Mouse (Mus musculus) midbrain, embryonic 10.5 days (tissue): ENCODE measurements at regions not wholly inside any gene's neighbourhood (a gene's known extent, or its start where the extent isn't known, plus 50 kb on each side); places are given as distances from the start of the nearest gene placed in this dataset.

ENCODE experiments used
- DNase-seq: peaks from one replicate; pipeline ENCODE4 v3.0.0-alpha.2; 2017; ENCODE audit warnings: low spot score
- H3K27ac ChIP-seq: fragments of 300-500 bp; sonication (generic); replicated peaks from 2 replicates; pipeline ENCODE4 v1.5.1; 2016; ENCODE audit warnings: mild to moderate bottlenecking
- H3K27me3 ChIP-seq: fragments of 300-500 bp; sonication (generic); 2 replicates; pipeline ENCODE4 v1.6.1; 2016; ENCODE audit warnings: low read depth, mild to moderate bottlenecking; ENCODE audit not compliant: poor library complexity, severe bottlenecking
- H3K36me3 ChIP-seq: fragments of 300-500 bp; sonication (generic); 2 replicates; pipeline ENCODE4 v1.6.1; 2016; ENCODE audit warnings: mild to moderate bottlenecking, moderate library complexity
- H3K4me1 ChIP-seq: fragments of 300-500 bp; sonication (generic); 2 replicates; pipeline ENCODE4 v1.6.1; 2016
- H3K4me3 ChIP-seq: fragments of 300-500 bp; sonication (generic); 2 replicates; pipeline ENCODE4 v1.5.1; 2016; ENCODE audit warnings: mild to moderate bottlenecking, moderate library complexity
- H3K9me3 ChIP-seq: fragments of 300-500 bp; sonication (generic); replicated peaks from 2 replicates; pipeline ENCODE4 v1.6.1; 2016; ENCODE audit warnings: mild to moderate bottlenecking
- WGBS: fragments of 180-500 bp; shearing (Covaris S2); methylation state at CpG from one replicate; pipeline ENCODE4 v1.1.7; 2016; 5-methylcytosine and 5-hydroxymethylcytosine counted together

DNA sequence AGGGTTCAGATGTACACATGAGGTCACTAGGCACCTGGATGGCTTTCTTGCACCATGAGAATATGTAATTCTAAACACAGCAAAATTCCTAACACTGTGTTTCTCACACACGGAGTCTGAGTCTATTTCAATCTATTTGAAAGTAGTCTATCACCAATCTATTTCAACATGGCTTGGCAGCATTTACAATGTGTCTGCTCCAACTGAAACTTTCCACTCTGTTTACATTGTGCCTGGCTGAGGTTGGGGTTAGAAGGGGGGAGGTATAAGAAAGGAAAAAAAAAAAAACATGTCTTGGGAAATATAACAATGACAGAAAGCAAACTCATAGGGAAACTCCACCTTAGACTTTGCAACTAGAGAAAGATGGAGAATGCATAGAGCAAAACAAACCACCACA, 602.9 kb upstream of the Arid1b start:
- no peaks in the 10 kb centered on the region for H3K9me3 ChIP-seq
- no peaks in the 10 kb centered on the region for H3K36me3 ChIP-seq
- DNase-seq: no peak
- no peak overlapping the region for H3K4me3 ChIP-seq
- 93% methylated on average over 1 of the region's 1 CpGs for WGBS
- H3K27me3 ChIP-seq: no peaks in the 10 kb centered on the region
- peaks cover 3% of the 10 kb centered on the region; the same call in 1 of the 2 replicates for H3K4me1 ChIP-seq
- no peak overlapping the region for H3K27ac ChIP-seq

DNA sequence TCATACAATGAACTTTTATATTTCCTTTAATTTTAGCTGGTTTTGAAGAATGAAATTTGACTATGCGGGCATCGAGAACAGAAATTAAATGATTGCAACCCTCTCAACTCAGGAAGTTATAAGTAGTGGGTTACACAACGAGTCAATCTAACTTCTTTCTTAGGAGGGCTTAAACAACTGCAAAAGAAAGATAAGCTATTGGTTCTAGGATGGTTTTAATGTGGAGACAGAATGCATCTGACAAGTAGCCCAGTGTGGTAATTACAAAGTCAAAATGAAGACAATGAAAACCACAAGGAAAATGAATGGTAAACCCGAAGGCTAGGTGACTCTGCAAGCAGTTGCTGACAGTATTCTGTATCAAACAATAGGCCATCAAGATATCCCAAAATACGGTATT, 598.0 kb upstream of the Arid1b start:
- Histone ChIP-seq H3K4me3 (no peak overlapping the region), H3K4me1 (no peaks in the 10 kb centered on the region), H3K9me3 (peaks cover 9% of the 10 kb centered on the region; the same call in 1 of the 2 replicates), H3K27me3 (no peaks in the 10 kb centered on the region), H3K27ac (no peak overlapping the region), H3K36me3 (no peaks in the 10 kb centered on the region)
- no peak for DNase-seq
- WGBS: 89% methylated on average over 5 of the region's 5 CpGs

DNA sequence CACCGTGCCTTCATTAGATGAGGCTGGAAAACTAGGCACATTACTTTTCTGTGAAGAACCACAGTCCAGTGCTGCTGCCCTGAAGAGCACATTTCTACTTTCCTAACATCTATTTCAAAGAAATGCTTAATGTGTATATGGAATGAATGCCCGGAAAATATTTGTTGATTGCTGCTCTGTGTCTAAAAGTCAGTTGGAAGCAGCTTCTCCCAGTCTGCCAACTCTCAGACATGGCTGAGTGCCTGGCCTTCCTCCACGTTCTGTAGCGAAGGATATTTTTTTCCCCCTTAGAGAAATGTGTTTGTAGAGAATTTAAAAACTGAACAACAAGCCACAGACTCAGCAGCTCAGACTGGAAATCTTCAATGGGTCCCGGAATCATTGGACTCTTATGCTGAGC, 576.4 kb upstream of the Arid1b start:
- 88% methylated on average over 5 of the region's 5 CpGs for WGBS
- Histone ChIP-seq H3K4me1 (no peaks in the 10 kb centered on the region), H3K4me3 (no peak overlapping the region), H3K9me3 (no peaks in the 10 kb centered on the region), H3K27ac (no peak overlapping the region), H3K36me3 (no peaks in the 10 kb centered on the region), H3K27me3 (no peaks in the 10 kb centered on the region)
- DNase-seq: no peak

DNA sequence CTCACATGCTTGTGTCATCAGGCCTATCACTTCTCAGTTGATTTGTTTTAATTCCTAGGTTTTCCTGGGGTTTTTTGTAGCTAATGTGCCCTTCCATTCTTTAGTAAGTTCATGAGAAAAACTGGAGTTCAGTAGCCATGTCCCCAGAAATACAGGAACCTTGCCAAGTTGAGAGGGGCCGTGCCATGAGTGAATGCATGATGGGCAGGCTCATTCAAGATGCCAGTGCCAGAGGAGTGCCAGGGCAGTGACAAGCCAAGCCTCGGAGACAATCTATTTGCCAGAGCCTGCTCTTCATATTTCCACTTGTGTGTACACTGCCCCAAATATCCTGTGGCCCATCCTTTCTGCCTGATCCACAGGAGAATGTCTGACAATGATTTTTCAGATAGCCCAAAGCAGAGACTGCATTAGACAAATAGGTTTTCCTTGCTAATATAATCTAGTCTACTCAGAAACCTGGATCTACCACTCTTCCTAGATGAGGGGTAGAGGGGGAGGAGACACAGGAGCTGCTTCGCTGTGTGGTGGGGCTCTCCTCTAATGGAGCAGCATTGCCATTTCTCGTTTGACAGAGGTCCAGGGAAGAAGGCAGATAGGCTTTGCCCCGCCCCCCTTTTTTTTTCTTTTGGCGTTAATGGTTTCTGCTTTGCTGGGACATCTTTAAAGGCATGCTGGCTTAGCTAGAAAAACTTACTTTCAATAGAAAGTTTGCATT, 569.5 kb upstream of the Arid1b start:
- Histone ChIP-seq H3K4me1 (no peaks in the 10 kb centered on the region), H3K4me3 (no peak overlapping the region), H3K9me3 (no peaks in the 10 kb centered on the region), H3K27me3 (no peaks in the 10 kb centered on the region), H3K36me3 (no peaks in the 10 kb centered on the region), H3K27ac (no peak overlapping the region)
- WGBS: 66% methylated on average over 6 of the region's 6 CpGs
- no peak for DNase-seq

DNA sequence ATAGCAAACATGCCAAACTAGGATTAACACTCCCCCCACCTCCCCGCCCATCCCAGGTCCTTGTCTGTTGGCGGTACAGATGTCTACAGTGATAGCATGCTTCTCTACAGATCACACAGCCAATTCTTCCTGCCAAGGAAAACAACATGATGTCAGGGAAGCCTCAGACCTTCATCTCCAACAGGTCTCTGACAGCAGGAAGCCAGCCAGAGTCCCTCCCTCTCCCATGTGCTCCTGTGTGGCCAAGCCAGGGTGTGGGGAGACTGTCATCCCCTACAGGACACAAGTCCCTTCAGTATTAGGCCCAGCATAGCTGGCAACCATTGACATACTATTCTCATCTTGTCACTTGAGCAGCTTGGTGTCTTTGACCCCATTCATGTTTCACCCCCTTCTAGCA, 568.8 kb upstream of the Arid1b start:
- no peaks in the 10 kb centered on the region for H3K9me3 ChIP-seq
- H3K27ac ChIP-seq: no peak overlapping the region
- no peaks in the 10 kb centered on the region for H3K36me3 ChIP-seq
- no peak overlapping the region for H3K4me3 ChIP-seq
- WGBS: 86% methylated on average over 2 of the region's 2 CpGs
- H3K27me3 ChIP-seq: no peaks in the 10 kb centered on the region
- no peak for DNase-seq
- H3K4me1 ChIP-seq: no peaks in the 10 kb centered on the region

DNA sequence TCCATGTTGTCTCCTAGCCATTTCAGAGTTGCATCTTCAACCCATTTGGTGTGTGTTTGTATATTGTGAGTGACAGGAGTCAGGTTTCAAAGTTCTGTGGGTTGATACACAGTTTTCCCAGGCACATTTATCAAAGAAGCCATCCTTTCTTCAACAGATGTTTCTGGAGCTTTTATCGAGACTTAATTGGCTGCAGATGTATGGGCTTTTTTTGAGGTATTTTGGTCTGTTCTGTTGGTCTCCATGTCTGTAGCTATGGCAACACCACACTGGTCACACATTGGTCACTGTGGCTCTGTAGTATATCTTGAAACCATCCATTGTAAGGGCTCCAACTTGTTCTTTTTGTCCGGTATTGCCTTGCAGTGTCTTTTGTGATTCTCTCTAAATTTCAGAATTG, 565.1 kb upstream of the Arid1b start:
- H3K27me3 ChIP-seq: no peaks in the 10 kb centered on the region
- DNase-seq: no peak

DNA sequence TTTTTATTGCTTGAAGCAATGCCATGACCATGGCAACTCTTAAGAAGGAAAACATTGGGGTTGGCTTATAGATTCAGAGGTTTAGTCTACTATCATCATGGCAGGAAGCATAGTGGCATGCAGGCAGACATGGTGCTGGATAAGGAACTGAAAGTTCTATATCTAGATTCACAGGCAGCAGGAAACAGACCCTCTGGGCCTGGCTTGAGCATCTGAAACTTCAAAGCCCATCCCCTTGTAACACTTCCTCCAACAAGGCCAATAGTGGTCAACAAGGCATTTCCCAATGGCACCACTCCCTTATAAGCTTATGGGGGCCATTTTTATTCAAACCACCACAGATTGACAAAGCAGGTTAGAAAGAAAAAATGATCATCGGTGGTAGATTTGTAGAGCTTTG, 548.5 kb upstream of the Arid1b start:
- H3K36me3 ChIP-seq: no peaks in the 10 kb centered on the region
- no peak overlapping the region for H3K4me3 ChIP-seq
- no peak for DNase-seq
- WGBS: 92% methylated on average over 1 of the region's 1 CpGs
- no peaks in the 10 kb centered on the region for H3K4me1 ChIP-seq
- H3K27me3 ChIP-seq: no peaks in the 10 kb centered on the region
- no peak overlapping the region for H3K27ac ChIP-seq
- no peaks in the 10 kb centered on the region for H3K9me3 ChIP-seq

More for the DNA sequence above, 565.1 kb upstream of the Arid1b start:
- H3K9me3 ChIP-seq: no peaks in the 10 kb centered on the region
- H3K27ac ChIP-seq: no peak overlapping the region
- WGBS: 88% methylated on average over 2 of the region's 2 CpGs
- no peaks in the 10 kb centered on the region for H3K4me1 ChIP-seq
- H3K4me3 ChIP-seq: no peak overlapping the region
- no peaks in the 10 kb centered on the region for H3K36me3 ChIP-seq

DNA sequence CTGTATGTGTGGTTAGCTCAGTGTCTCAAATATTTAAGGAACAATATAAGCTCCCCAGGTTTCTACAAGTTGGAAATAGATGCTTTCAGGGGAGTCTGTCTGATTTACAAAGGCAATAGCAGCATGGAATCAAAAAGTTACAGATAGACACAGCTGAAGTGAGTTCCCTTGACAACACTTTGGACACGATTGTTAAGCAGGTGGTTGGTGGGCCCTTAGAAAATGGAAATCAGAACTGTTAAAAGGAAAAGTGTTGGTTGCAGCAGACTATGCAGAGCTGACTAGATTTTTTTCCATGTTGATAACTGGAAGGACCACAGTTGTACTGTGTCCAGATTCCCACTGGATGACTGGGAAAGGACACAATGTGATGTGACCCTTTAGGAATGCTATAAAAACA, 536.6 kb upstream of the Arid1b start:
- no peaks in the 10 kb centered on the region for H3K27me3 ChIP-seq
- 80% methylated on average over 1 of the region's 1 CpGs for WGBS
- H3K36me3 ChIP-seq: no peaks in the 10 kb centered on the region
- no peak overlapping the region for H3K27ac ChIP-seq
- no peak for DNase-seq
- H3K9me3 ChIP-seq: no peaks in the 10 kb centered on the region
- no peaks in the 10 kb centered on the region for H3K4me1 ChIP-seq
- no peak overlapping the region for H3K4me3 ChIP-seq

DNA sequence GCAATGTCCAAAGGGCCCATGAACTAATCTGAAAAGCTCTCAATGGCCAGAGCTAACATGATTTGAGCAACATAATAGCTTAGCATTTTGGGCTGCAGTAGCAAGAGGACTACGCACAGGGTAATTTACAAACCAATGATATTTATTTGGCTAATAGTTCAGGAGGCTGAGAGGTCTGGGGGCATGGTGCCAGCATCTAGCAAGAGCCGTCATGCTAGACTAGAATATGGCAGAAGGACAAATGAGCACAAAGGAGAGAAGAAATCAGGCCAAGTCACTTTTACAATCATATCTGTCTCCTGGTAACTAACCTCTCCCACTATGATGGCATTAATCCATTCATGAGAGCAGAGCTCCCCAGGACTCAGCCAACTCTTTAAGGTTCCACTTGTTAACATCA, 532.6 kb upstream of the Arid1b start:
- H3K4me1 ChIP-seq: no peaks in the 10 kb centered on the region
- H3K27me3 ChIP-seq: no peaks in the 10 kb centered on the region
- H3K9me3 ChIP-seq: no peaks in the 10 kb centered on the region
- H3K36me3 ChIP-seq: no peaks in the 10 kb centered on the region
- 95% methylated on average over 2 of the region's 2 CpGs for WGBS
- DNase-seq: no peak
- no peak overlapping the region for H3K27ac ChIP-seq
- no peak overlapping the region for H3K4me3 ChIP-seq

DNA sequence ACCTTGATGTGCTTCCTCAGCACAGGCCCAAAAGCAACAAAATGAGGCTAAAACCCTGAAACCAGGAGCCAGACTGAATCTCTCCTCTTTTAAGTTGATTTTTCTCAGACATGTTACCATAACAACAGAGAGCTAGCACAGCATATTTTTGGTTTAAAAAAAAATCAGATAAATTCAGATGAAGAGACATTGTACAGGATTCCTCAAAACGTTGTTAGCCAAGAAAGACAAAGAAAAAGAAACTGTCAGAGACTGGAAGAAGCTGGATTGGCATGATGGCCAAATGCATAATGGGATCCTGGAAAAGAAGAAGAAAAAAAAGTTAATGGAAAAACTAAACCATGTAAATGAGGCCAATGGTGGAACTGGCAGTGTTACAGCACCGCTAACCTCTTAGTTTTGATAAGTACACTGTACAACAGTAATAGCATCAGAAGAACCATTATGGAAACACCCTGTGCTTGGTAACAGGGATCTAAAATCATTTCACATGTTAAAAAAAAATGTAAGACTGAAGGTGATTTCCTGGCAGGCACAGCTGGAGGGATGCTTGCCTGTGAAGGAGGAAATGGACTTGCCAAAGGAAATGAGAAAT, 529.7 kb upstream of the Arid1b start:
- no peak for DNase-seq
- Histone ChIP-seq H3K9me3 (no peaks in the 10 kb centered on the region), H3K36me3 (no peaks in the 10 kb centered on the region), H3K4me1 (no peaks in the 10 kb centered on the region), H3K27ac (no peak overlapping the region), H3K27me3 (no peaks in the 10 kb centered on the region), H3K4me3 (no peak overlapping the region)
- 79% methylated on average over 2 of the region's 2 CpGs for WGBS

DNA sequence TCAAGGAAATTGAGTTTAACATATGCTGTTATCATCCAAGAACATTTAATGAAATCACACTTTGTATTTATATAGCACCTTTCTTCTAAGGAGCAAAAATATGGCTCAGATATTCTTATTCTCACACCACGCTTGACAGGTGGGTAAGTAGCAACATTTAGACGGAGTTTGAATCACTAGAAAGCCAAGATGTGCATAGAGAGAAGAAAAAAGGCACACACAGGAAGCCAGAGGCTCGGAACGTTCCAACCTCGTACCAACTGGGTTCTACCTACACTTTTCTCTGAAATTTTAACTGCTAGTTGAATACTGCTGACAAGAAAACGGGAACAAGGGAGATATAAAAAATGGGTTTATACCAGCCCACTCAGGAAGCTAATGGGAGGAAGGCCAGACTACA, 528.4 kb upstream of the Arid1b start:
- H3K4me1 ChIP-seq: no peaks in the 10 kb centered on the region
- H3K27me3 ChIP-seq: no peaks in the 10 kb centered on the region
- no peaks in the 10 kb centered on the region for H3K36me3 ChIP-seq
- 92% methylated on average over 6 of the region's 6 CpGs for WGBS
- DNase-seq: no peak
- no peak overlapping the region for H3K4me3 ChIP-seq
- no peak overlapping the region for H3K27ac ChIP-seq
- H3K9me3 ChIP-seq: no peaks in the 10 kb centered on the region

DNA sequence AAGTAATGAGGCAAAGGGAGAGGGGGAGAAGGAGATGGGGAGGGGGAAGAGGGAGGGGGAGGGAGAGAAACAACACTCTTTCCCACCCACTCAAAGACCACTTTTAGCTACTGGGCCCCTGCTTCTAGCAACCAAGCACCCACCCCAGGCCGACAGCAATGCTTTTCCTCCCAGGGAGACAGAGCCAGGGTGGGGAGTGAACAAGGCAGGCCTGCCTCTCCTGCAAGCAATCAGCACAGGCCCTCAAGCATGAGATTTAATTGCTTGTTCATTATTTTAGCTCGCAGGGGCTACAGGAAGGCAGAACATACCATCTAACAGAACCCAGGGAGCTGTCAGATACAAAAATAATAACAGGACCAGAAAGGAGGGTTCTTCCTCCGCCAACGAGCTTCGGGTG, 521.7 kb upstream of the Arid1b start:
- Histone ChIP-seq H3K9me3 (no peaks in the 10 kb centered on the region), H3K27ac (no peak overlapping the region), H3K4me1 (peaks cover 4% of the 10 kb centered on the region), H3K27me3 (no peaks in the 10 kb centered on the region), H3K4me3 (no peak overlapping the region), H3K36me3 (no peaks in the 10 kb centered on the region)
- 73% methylated on average over 5 of the region's 5 CpGs for WGBS
- no peak for DNase-seq

DNA sequence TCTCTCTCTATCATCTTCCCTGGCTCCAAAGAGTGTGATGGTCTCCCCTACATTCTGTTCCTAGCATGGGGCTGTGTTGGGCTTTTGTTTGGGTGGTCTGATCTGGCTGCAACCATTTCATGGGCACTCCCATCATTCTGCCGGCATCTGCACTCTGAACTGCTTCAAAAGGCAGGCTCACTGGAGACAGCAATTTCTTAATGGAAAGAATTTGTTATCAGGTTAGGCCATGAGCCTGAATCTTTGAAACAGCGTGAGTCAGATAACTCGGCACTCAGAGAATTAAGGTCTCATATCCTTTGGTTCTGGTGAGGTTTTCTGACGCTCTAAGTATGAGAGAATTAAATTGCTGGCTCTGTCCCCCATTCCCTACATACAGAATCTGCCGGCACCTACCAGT, 519.8 kb upstream of the Arid1b start:
- H3K4me3 ChIP-seq: no peak overlapping the region
- H3K4me1 ChIP-seq: peaks cover 4% of the 10 kb centered on the region
- no peak for DNase-seq
- H3K27ac ChIP-seq: no peak overlapping the region
- H3K36me3 ChIP-seq: no peaks in the 10 kb centered on the region
- no peaks in the 10 kb centered on the region for H3K27me3 ChIP-seq
- H3K9me3 ChIP-seq: no peaks in the 10 kb centered on the region
- WGBS: 86% methylated on average over 5 of the region's 5 CpGs
